Mouse (Mus musculus) megakaryocyte-erythroid progenitor cell, adult 5-6 weeks (primary cell): Measurements from ENCODE around the gene Slc6a12. TPM values are rescaled to one million over a fixed set of nuclear protein-coding genes. Genes with fewer than 3 reads are reported as not detected.

Experiments
- ATAC-seq: replicated peaks from 2 replicates; pipeline ENCODE4 v1.8.0; 2016; ENCODE audit warnings: mild to moderate bottlenecking, inconsistent platforms; ENCODE audit not compliant: severe bottlenecking, poor library complexity, low FRiP score, low TSS enrichment
- total RNA-seq, 2 experiments: library from RNA; stranded (forward) in 1 of 2; stranded (reverse) in 1 of 2; fragments of 200-1000, 215-1000 nt in 1 of 2; fragments of >200 nt in 1 of 2; fragmentation: Nextera tagmentation in 1 of 2; gene quantifications; 2 replicates each; pipeline ENCODE4 v1.2.3; 2014 to 2017

Gene Slc6a12
- total RNA-seq (2014; fragmentation: Nextera tagmentation) (2.5 TPM in 1 of 2 replicates, not detected in the other), total RNA-seq (2017) (not detected in 2 replicates)

DNA sequence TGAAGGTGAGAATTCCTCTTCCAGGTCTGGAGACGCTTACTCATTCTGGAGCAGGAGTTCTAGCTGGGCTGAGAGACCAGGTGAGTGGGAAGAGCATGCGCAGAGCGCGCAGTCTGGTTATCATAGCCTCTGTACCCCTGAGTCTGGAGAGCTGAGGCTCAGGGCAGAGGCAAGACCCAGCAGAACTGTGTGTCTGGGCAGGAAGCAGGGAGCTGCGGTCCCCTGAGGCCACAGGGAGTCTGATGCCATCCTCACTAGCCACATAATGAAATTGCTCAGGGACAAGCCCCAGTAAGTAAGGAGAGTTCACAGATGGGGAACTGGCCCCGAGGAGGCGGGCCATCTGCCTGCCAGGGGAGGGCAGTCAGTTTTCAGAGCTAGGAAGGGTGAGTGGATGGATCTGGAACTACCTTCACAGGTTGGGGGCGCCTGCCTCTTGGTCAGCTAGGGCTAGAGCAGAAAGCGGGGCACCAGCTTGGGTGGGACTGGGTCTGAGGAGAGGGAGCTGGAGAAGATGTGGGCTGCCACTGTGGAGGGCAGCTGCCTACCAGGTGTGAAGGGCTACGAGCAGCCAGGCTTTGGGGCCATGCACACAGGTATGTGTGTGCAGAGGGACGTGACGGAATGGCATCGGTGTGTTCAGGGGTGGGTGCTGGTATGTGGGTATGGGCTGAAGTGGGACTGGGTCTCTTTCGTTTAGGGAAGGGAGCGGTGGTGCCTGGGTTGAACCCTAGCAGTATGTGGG lies at the start of gene Slc6a12:
Gene Slc6a12 (plus strand): TSS at position 51 of the 745 bp plus-strand sequence.
- no peak for ATAC-seq

DNA sequence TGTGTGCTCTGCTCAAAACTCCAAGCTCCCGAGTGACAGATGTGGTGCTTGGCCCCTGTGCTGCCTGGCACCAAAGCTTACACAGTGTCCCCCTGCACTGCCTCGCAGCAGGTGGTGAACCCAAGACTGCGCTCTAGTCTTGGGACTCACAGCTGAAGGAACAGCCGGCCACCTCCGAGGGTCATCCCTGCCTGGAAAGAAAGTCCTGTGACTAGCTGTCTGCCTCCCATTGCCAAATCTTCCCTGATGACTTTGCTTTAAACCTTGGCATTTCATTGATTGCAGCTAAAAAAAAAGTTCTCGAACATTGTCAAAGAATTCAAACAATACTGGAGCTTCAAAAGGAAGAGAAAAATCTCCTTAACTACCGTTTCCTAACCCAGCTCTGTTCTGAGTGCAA lies 43.6 kb upstream of the Slc6a12 start:
- ATAC-seq: no peak

- no peak for ATAC-seq
Measured at GRCm38 (mm10) chr6:121299954-121300353, 42.9 kb upstream of the Slc6a12 start, which contains the start of gene Slc6a13. Gene Slc6a13 (plus strand): TSS chr6:121300227.

GRCm38 (mm10) chr6:121300504-121300903 lies 42.4 kb upstream of the Slc6a12 start:
- ATAC-seq: no peak

DNA sequence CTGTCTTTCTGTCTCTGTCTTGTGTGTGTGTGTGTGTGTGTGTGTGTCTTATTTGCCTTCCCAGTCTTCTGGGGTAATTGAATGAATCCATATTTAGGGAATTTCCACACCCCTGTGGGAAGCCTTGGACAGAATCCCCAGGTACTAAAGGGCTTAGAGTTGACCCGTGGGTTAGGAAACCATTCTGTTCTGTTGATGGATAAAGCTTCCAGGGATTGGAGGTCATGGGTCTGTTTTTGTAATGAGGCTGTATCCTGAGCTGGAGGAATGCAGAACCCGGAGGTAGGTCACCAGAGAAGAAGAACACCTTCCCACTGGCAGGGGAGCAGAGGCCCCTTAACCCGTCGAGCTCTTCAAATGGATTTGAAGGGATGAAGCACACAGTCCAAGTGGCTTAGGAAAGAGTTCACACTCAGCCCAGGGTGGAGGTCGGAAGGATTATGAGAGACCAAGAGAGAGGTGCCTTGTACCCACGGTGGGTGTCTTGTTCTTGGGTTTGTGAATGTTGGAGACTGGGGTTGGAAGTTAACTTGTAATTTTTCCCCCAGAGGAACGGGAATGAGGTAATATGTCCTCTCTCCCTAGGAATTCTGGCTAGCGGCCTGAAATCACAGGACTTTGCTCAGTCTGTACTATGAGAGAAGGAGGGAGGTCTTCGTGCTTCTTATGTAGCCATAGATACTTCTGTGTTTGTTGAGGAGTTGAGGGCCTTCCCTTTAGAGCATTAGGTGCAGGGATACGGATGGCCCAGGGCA lies 39.2 kb upstream of the Slc6a12 start:
- ATAC-seq: no peak

DNA sequence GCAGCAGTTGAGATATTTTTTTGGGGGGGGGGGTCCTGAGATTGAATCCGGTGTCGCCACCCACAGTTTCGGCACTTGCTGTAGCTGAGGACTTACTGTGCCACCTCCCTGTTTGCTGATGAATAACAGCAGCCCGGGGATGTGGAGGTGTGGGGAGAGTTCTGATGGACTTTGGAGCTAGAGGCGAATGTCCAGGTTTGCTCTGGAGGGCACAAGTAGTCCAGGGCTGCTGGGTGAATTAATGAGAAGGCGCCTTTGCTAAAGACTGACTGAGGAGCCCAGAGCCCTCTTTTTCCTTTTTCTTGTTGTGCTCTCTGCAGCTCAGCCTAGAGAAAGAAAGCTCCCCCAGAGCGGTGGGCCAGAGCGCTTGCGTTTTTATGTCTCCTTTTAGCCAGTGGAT lies 38.2 kb upstream of the Slc6a12 start:
- no peak for ATAC-seq

GRCm38 (mm10) chr6:121305571-121305970 lies 37.3 kb upstream of the Slc6a12 start:
- no peak for ATAC-seq

DNA sequence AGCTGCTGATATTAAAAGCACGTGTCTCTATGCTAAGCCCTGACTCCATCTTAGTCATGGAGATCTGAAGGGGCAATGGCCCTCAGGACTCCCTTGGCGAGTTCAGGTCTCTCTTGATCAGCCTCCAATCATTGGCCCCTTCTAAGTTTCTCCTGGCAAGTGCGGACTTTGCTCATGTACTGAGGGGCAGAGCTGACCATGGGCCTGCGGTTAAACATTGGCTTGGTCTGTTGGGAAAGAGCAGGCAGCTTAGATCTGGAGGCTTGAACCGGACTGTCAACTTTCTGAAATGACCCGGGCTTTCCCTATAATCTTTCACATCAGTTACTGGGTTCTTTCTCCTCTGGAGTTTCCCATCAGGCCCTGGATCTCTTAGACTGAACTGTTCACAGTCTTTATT lies 31.9 kb upstream of the Slc6a12 start:
- ATAC-seq: no peak

DNA sequence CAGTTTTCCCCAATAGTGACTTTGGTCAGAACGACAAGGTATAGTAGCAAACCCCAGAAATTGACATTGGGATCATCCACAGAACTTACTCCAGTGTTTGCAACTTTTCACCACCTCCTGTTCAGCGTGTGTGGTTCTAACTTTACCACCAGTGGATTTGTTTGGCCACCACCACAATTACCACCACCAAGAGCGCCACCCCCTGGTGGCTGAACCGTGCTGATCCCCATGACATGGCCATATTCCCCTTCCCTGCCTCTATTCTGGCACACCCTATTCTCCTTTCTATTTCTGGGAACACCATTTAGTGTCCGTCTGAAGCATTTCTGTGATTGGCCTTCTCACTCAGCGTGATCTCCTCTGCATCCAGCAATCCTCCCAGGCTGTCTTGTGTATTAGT lies 23.8 kb upstream of the Slc6a12 start:
- ATAC-seq: no peak

DNA sequence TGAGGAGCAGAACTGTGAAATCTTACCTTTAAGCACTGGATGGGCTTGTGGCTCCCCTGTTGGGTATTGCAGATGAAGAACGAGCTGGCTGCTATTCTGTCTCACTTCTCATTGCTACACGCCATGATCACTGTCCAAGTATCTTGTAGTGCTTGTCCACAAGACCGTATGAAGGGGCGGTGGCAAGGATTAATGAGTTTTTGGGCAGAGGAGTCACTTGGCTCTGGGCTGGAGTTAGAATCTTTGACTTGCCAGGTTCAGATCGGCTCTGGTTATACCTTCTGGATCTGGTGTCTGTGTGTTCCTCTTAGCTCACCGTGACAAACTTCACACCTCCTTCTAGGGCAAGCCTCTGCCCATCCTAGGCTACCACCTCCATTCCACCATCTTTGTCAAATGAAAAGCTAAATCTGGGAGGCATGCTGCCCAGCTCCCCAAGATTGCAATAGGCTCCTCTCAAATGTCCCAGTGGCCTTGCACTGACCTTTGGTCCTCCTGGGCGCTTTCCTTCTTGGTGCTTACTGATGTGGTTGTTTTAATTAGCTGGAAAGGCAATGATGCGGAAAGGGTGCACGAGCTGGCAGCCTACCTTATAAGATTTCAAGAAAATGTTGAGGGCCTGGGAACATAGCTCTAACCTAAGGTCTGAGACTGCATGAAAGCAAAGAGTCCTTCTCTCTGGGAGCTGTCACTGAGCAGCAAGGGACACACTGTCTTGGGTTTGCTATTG lies 20.3 kb upstream of the Slc6a12 start:
- ATAC-seq: no peak

DNA sequence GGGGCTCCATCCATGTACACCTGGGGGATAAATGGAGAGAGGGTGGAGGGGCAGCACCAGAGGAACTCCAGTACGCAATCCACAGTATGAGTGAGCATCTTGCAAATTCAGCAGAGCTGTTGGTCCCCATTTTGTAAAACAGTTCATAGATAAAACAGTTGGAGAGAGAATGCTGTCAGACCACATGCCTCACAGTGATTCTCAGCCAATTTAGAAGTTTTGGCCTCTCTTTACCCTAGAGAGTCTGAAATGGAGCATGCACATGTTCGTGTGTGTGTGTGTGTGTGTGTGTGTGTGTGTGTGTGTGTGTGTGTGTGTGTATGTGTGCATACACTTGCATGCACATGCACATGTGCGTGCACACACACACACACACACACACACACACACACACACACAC lies 17.6 kb upstream of the Slc6a12 start:
- ATAC-seq: no peak

DNA sequence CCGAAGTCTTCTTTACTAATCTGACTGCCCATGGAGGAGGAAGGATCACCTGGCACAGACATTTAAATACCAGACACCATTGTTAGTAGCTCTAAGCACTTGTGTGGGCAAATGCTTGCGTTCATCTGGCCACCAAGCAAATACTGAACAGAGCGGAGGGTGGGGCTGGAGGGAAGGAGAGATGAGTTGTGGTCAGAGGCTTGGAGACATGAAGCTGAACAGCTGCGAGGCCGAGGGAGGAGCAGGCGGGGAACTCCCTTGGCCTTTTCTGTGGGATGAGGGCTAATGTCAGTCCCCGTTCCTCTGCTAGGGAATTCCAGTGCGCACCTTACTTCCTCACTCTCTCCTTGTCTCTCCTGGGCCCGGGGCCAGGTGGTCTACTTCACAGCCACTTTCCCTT lies 17.1 kb upstream of the Slc6a12 start:
- ATAC-seq: no peak

GRCm38 (mm10) chr6:121326486-121327069 lies 16.3 kb upstream of the Slc6a12 start:
- ATAC-seq: no peak

DNA sequence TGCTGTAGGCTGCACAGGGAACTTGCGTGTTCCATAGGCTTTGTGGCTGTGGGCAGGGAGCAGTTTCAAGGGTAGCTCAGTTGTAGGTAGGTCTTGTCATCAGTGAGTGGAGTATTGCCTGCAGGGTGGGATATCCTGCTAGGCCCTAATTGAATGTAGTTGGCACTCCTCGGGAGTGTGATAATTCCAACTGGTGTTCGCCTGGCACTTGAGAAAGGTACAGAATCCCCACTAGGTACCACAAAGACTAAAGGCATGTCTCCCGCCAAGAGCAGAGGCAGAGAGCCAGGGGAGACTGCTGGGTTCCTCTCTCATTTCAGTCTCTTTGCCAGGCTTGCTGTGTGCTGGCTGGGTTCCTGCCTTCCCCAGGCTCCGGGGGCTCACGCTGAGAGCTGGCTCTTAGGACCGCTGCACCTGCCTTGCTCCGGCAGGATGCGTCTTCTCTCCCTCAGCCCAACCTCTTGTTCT lies 14.4 kb upstream of the Slc6a12 start:
- no peak for ATAC-seq

DNA sequence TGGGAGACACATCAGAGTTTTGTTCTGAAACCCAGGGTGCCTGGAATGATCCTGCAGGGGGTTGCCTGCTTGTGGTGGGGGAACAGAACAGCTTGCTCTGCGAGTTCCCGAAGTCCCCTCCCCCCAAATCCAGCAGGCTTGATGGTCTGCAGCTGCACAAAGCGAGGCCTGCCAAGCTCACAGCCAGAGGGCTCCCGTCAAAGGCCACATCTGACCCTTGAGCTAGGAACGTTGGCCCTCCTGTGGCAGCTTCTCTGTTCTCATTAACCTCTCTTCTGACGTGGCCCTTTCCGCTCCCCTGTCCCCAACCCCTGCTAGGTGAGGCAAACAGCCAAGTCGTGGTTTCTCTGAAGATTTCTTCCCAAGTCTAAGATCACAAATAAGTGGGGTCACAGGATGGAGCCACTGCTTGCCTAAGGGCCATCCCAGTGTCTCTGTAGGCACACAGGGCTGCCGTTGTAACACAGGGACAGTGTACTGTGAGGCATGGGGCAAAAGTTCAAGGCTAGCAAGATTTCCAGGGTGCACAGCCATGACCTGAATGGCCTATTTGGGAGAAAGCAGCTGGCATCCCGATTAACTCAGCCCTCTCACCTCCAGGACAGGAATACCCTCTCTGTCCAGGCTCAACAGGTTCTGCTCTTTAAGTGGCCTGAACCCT lies 12.9 kb upstream of the Slc6a12 start:
- no peak for ATAC-seq

DNA sequence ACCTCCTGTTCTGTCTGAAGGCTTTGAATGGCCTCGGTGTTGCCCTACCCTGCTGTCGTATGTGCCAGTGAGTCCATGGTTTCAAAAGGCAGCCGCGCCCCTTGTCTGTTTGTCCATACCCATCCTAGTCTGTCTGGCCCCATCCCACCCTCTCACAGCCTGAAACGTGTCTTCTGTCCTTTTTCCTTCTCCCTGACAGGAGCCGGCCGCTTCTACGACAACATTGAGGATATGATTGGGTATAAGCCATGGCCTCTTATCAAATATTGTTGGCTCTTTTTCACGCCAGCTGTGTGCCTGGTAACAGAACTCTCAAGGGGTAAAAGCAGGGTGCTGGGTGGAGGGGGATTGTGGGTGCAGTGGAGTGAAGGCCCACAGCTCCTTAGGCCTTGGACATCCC lies 7.0 kb upstream of the Slc6a12 start:
- ATAC-seq: 0 out of 2 replicates have a peak, but pooled peaks have one; percentile 1

GRCm38 (mm10) chr6:121336558-121336957 lies 6.3 kb upstream of the Slc6a12 start:
- peak; percentile 80 for ATAC-seq

DNA sequence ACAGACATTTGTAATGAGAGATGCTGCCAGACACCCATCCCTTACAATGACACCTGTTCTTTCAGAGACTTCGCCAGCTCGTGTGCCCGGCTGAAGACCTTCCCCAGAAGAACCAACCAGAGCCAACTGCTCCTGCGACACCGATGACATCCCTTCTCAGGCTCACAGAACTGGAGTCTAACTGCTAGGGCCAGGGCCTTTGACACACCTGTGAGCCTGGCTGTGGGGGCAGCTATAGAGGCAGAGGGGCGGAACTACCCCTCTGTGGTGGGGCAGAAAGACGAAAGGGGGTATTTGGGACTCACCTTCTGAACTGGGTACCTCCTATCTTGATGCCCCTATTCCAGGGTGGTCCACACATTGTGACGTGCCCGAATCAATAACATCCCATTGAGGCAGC lies 5.6 kb upstream of the Slc6a12 start:
- ATAC-seq: no peak
